Mouse (Mus musculus): ENCODE data around the gene Pnlip. TPM values are rescaled to one million over a fixed set of nuclear protein-coding genes. Genes with fewer than 3 reads are reported as not detected.

Gene Pnlip
- total and polyA plus RNA-seq, 3 experiments: not detected

DNA sequence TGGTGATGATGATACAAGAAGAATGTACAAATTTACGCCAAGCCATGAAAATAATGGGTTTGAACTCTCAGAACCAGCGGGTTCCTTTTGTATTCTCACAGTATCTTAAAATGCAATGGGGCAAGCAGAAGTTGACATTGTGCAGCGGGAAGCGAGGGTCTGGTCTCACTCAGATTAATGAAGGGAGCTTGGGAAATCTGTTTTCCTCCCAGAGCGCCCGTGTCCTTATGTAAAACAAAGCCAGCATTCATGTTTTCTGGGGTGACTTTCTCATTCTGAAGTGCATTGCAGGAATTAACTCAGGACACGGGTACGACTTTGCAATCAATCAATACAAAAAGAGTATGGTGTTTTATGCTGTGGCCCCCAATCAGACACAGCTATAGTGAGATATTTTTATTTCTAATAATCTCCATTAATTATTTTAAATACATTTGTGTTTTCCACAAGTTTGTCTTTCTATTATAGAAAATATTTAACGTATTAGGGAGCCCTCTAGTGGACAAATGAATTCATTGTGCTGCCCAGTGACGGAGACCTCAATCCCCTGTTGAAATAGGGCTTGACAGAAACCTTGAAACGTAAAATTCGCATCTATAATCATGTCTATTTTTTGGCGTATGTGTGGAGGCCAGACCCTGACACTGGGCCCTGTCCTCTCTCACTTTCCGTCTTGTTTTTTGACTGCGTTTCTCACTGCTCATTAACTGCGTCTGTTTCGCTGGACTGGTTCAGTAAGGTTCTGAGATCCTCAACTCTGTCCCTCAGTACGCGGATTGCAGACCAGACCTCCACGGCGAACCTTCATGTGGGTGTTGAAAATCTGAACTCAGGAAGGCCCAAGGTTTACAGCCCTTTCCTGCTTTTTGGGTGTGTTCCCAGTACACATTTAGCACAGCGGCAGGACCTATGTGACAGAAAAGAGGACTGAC lies 24.6 kb upstream of the Pnlip start:
- Histone ChIP-seq H3K9ac (ENCODE audit: control insufficient read depth, low read depth, low read length, poor library complexity, severe bottlenecking) (no peak overlapping the region), H3K27ac (ENCODE audit: control insufficient read depth, low read depth, low read length) (no peak overlapping the region), H3K36me3 (ENCODE audit: control insufficient read depth in 1 of 2, insufficient read depth in 2 of 2, low read length in 2 of 2) (no peaks in the 10 kb centered on the region), H3K9me3 (replicated peaks; ENCODE audit: insufficient read depth, low read length) (no peaks in the 10 kb centered on the region), H3K79me2 (ENCODE audit: control insufficient read depth, insufficient read depth, low read length, poor library complexity) (no peaks in the 10 kb centered on the region), H3K4me3 (ENCODE audit: control insufficient read depth in 1 of 2, insufficient read depth in 1 of 2, low read depth in 2 of 2, low read length in 2 of 2) (no peak overlapping the region), H3K4me1 (ENCODE audit: control insufficient read depth in 1 of 2, insufficient read depth in 2 of 2, low read length in 2 of 2) (no peaks in the 10 kb centered on the region), H3K27me3 (ENCODE audit: control insufficient read depth in 1 of 2, insufficient read depth in 2 of 2, low read length in 2 of 2) (no peaks in the 10 kb centered on the region)
- peak; percentile 34 for DNase-seq (ENCODE audit: low read depth, low spot score)
- TF ChIP-seq CHD1 (IDR thresholded peaks at IDR 0.05; ENCODE audit: low read depth, low read length): no peak
- TF ChIP-seq BHLHE40 (IDR thresholded peaks at IDR 0.05; ENCODE audit: borderline replicate concordance, low read depth, low read length): no peak
- peak; percentile 55 for TF ChIP-seq SMC3 (IDR thresholded peaks at IDR 0.05; ENCODE audit: low read depth, low read length)
- TF ChIP-seq TBP (IDR thresholded peaks at IDR 0.05; ENCODE audit: low read depth, low read length): no peak
- TF ChIP-seq E2F4 (IDR thresholded peaks at IDR 0.05; ENCODE audit: borderline replicate concordance, low read depth, low read length): no peak
- TF ChIP-seq ZC3H11A (IDR thresholded peaks at IDR 0.05; ENCODE audit: low read depth, low read length): peak; percentile 28; the same call in 1 of the 2 replicates
- TF ChIP-seq CTCF (IDR thresholded peaks at IDR 0.05 in 2 of 3, conservative IDR thresholded peaks at IDR 0.05 in 1 of 3; ENCODE audit: control insufficient read depth in 1 of 3, insufficient read depth in 1 of 3, low read depth in 2 of 3, low read length in 3 of 3, poor library complexity in 1 of 3, severe bottlenecking in 1 of 3): peak; percentile 49 to 66 (median 51)
- TF ChIP-seq RAD21 (IDR thresholded peaks at IDR 0.05; ENCODE audit: low read depth, low read length): peak; percentile 71
- TF ChIP-seq GATA1 (IDR thresholded peaks at IDR 0.05; ENCODE audit: low read depth, low read length): no peak
- TF ChIP-seq ZNF384 (IDR thresholded peaks at IDR 0.05; ENCODE audit: low read depth, low read length): no peak

DNA sequence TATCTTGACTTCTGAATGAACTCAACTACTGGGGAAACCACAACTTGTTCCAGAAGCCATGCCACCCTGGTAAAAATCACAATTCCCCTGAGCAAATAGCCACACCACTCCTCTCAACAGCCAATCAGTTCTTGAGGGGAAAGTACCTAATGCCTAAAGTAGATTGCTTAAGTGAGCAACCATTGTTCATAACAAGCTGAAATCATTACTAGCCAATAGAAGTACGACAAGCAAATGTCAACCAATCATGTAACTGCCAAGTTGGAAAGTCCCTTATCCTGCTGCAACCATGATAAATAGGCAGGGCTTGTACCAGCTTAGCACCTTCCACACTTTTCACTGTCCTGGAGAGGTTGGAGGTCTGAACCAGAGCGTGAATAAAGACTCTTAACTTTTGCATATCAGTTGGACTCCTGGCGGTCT lies 22.9 kb upstream of the Pnlip start:
- Histone ChIP-seq H3K4me1 (ENCODE audit: control insufficient read depth in 1 of 2, insufficient read depth in 2 of 2, low read length in 2 of 2) (no peaks in the 10 kb centered on the region), H3K27me3 (ENCODE audit: control insufficient read depth in 1 of 2, insufficient read depth in 2 of 2, low read length in 2 of 2) (no peaks in the 10 kb centered on the region), H3K79me2 (ENCODE audit: control insufficient read depth, insufficient read depth, low read length, poor library complexity) (no peaks in the 10 kb centered on the region), H3K9ac (ENCODE audit: control insufficient read depth, low read depth, low read length, poor library complexity, severe bottlenecking) (no peak overlapping the region), H3K9me3 (replicated peaks; ENCODE audit: insufficient read depth, low read length) (no peaks in the 10 kb centered on the region), H3K36me3 (ENCODE audit: control insufficient read depth in 1 of 2, insufficient read depth in 2 of 2, low read length in 2 of 2) (no peaks in the 10 kb centered on the region), H3K27ac (ENCODE audit: control insufficient read depth, low read depth, low read length) (no peak overlapping the region), H3K4me3 (ENCODE audit: control insufficient read depth in 1 of 2, insufficient read depth in 1 of 2, low read depth in 2 of 2, low read length in 2 of 2) (no peak overlapping the region)
- DNase-seq (ENCODE audit: low read depth, low spot score): no peak
- no peak for TF ChIP-seq UBTF (IDR thresholded peaks at IDR 0.05; ENCODE audit: borderline replicate concordance, insufficient read depth, low read depth, low read length)
- TF ChIP-seq KAT2A (conservative IDR thresholded peaks at IDR 0.05; ENCODE audit: low read depth, low read length): no peak
- no peak for TF ChIP-seq POLR2A (IDR thresholded peaks at IDR 0.05; ENCODE audit: control insufficient read depth in 1 of 2, insufficient read depth in 1 of 2, low read depth in 1 of 2, low read length in 2 of 2, poor library complexity in 1 of 2)
- TF ChIP-seq CHD2 (IDR thresholded peaks at IDR 0.05; ENCODE audit: low read length): no peak
- TF ChIP-seq NELFE (IDR thresholded peaks at IDR 0.05; ENCODE audit: low read depth, low read length): no peak
- no peak for TF ChIP-seq USF2 (IDR thresholded peaks at IDR 0.05; ENCODE audit: borderline replicate concordance in 1 of 2, insufficient read depth in 1 of 2, low read depth in 1 of 2, low read length in 2 of 2)
- no peak for TF ChIP-seq TCF12 (IDR thresholded peaks at IDR 0.05; ENCODE audit: low read depth, low read length)
- no peak for TF ChIP-seq POLR2AphosphoS2 (IDR thresholded peaks at IDR 0.05; ENCODE audit: low read length)
- no peak for TF ChIP-seq ZC3H11A (IDR thresholded peaks at IDR 0.05; ENCODE audit: low read depth, low read length)
